Mouse (Mus musculus) heart, embryonic 13.5 days (tissue): Measurements from ENCODE around the gene Tmem38a. TPM values are rescaled to one million over a fixed set of nuclear protein-coding genes. Genes with fewer than 3 reads are reported as not detected.
A peak's percentile ranks its signal among the peaks of the same experiment; 100 is the strongest.

ENCODE experiments used
- ATAC-seq: fragments of 200-750 bp; cut with Nextera tagmentation; 2 replicates; pipeline ENCODE4 v1.8.0; 2017; ENCODE audit warnings: moderate TSS enrichment; ENCODE audit not compliant: insufficient number of reproducible peaks, low FRiP score, low TSS enrichment; ENCODE audit errors: extremely low read depth
- H3K27ac ChIP-seq: fragments of 300-500 bp; sonication (generic); replicated peaks from 2 replicates; pipeline ENCODE4 v1.5.1; 2015; ENCODE audit warnings: moderate library complexity, mild to moderate bottlenecking, inconsistent platforms
- H3K27me3 ChIP-seq: fragments of 300-500 bp; sonication (generic); replicated peaks from 2 replicates; pipeline ENCODE4 v1.6.1; 2015; ENCODE audit warnings: mild to moderate bottlenecking, inconsistent platforms
- H3K36me3 ChIP-seq: fragments of 300-500 bp; sonication (generic); 2 replicates; pipeline ENCODE4 v1.6.1; 2015; ENCODE audit warnings: mild to moderate bottlenecking, inconsistent platforms
- H3K4me1 ChIP-seq: fragments of 300-500 bp; sonication (generic); 2 replicates; pipeline ENCODE4 v1.6.1; 2015; ENCODE audit warnings: inconsistent platforms
- H3K4me2 ChIP-seq: fragments of 300-500 bp; sonication (generic); 2 replicates; pipeline ENCODE4 v1.6.1; 2015; ENCODE audit warnings: inconsistent platforms, mild to moderate bottlenecking, moderate library complexity
- H3K4me3 ChIP-seq: fragments of 300-500 bp; sonication (generic); 2 replicates; pipeline ENCODE4 v1.5.1; 2015; ENCODE audit warnings: moderate library complexity, mild to moderate bottlenecking, inconsistent platforms
- H3K9ac ChIP-seq: fragments of 300-500 bp; sonication (generic); 2 replicates; pipeline ENCODE4 v1.6.1; 2015; ENCODE audit warnings: inconsistent platforms, mild to moderate bottlenecking, moderate library complexity
- H3K9me3 ChIP-seq: fragments of 300-500 bp; sonication (generic); 2 replicates; pipeline ENCODE4 v1.6.1; 2016; ENCODE audit warnings: inconsistent platforms
- WGBS: fragments of 180-500 bp; shearing (Covaris S2); methylation state at CpG from one replicate; pipeline ENCODE4 v1.1.7; 2015; ENCODE audit warnings: mixed read lengths; 5-methylcytosine and 5-hydroxymethylcytosine counted together
- polyA plus RNA-seq: library from polyadenylated mRNA; unstranded; fragments of >200 nt; fragmentation: Nextera tagmentation; extraction: Ambion mirVana; gene quantifications from 2 replicates; pipeline ENCODE4 v1.2.1, GENCODE M21; 2015

Tmem38a gene
- polyA plus RNA-seq, result 57.2 and 66.7 TPM in 2 replicates

GRCm38 (mm10) chr8:72571611-72572473 is at the start of gene Tmem38a:
Gene Tmem38a, plus strand, starts transcription at chr8:72572055.
- peak within 1 kb of the TSS; percentile 97 for H3K27ac ChIP-seq
- H3K36me3 ChIP-seq, result peaks cover 29% of the 10 kb centered on the region
- ATAC-seq, result peak; percentile 22; the same call in 1 of the 2 replicates
- peak within 1 kb of the TSS; percentile 65 for H3K4me3 ChIP-seq
- H3K4me1 ChIP-seq, result peaks cover 25% of the 10 kb centered on the region
- H3K9ac ChIP-seq, result peak within 1 kb of the TSS; percentile 92
- 1% methylated on average over 45 of the region's 45 CpGs for WGBS
- H3K9me3 ChIP-seq, result no peaks in the 10 kb centered on the region
- H3K4me2 ChIP-seq, result peak within 1 kb of the TSS; percentile 85
- no peaks in the 10 kb centered on the region for H3K27me3 ChIP-seq

- Histone ChIP-seq H3K9me3 (no peaks in the 10 kb centered on the region), H3K27me3 (no peaks in the 10 kb centered on the region), H3K27ac (no peak overlapping the region), H3K4me3 (no peak overlapping the region), H3K36me3 (peaks cover 6% of the 10 kb centered on the region; the same call in 1 of the 2 replicates), H3K4me1 (peaks cover 22% of the 10 kb centered on the region), H3K9ac (no peak overlapping the region), H3K4me2 (no peak overlapping the region)
- no peak for ATAC-seq
- 74% methylated on average over 1 of the region's 1 CpGs for WGBS
These were observed 39.8 kb upstream of the Tmem38a start for GRCm38 (mm10) chr8:72532103-72532502.

- H3K4me2 ChIP-seq, result no peak overlapping the region
- H3K4me3 ChIP-seq, result no peak overlapping the region
- no peaks in the 10 kb centered on the region for H3K9me3 ChIP-seq
- H3K27ac ChIP-seq, result no peak overlapping the region
- H3K27me3 ChIP-seq, result no peaks in the 10 kb centered on the region
- 92% methylated on average over 3 of the region's 3 CpGs for WGBS
- H3K9ac ChIP-seq, result no peak overlapping the region
- peaks cover 20% of the 10 kb centered on the region for H3K4me1 ChIP-seq
- 0 out of 2 replicates have a peak, but pooled peaks cover 5% of the 10 kb centered on the region for H3K36me3 ChIP-seq
- no peak for ATAC-seq
These were observed 37.0 kb upstream of the Tmem38a start for GRCm38 (mm10) chr8:72534888-72535287.

GRCm38 (mm10) chr8:72539234-72539633 is 32.6 kb upstream of the Tmem38a start:
- Histone ChIP-seq H3K36me3 (peaks cover 10% of the 10 kb centered on the region), H3K4me1 (peaks cover 9% of the 10 kb centered on the region), H3K4me3 (no peak overlapping the region), H3K27ac (no peak overlapping the region), H3K4me2 (no peak overlapping the region), H3K9ac (no peak overlapping the region), H3K9me3 (no peaks in the 10 kb centered on the region), H3K27me3 (no peaks in the 10 kb centered on the region)
- no peak for ATAC-seq

- Histone ChIP-seq H3K27me3 (no peaks in the 10 kb centered on the region), H3K4me1 (peaks cover 37% of the 10 kb centered on the region), H3K36me3 (peaks cover 20% of the 10 kb centered on the region), H3K27ac (peak overlapping the region; percentile 83), H3K9me3 (no peaks in the 10 kb centered on the region), H3K4me3 (peak overlapping the region; percentile 98), H3K4me2 (peak overlapping the region; percentile 92), H3K9ac (peak overlapping the region; percentile 99)
- WGBS, result 2% methylated on average over 27 of the region's 27 CpGs
- ATAC-seq, result no peak
These were observed 24.6 kb upstream of the Tmem38a start for GRCm38 (mm10) chr8:72547122-72547801.

GRCm38 (mm10) chr8:72547802-72548643 is 23.8 kb upstream of the Tmem38a start, which contains the start of gene Med26:
Gene Med26, minus strand, starts transcription at chr8:72548270.
- under 1% methylated on average over 87 of the region's 92 CpGs for WGBS
- ATAC-seq, result peak; percentile 92

GRCm38 (mm10) chr8:72548644-72549313 is 23.1 kb upstream of the Tmem38a start:
- Histone ChIP-seq H3K27ac (peak overlapping the region; percentile 98), H3K4me2 (peak overlapping the region; percentile 92), H3K4me3 (peak overlapping the region; percentile 98), H3K4me1 (peaks cover 31% of the 10 kb centered on the region), H3K9ac (peak overlapping the region; percentile 89), H3K36me3 (peaks cover 32% of the 10 kb centered on the region), H3K9me3 (no peaks in the 10 kb centered on the region), H3K27me3 (no peaks in the 10 kb centered on the region)
- WGBS, result under 1% methylated on average over 44 of the region's 45 CpGs
- peak; percentile 33 for ATAC-seq

More at GRCm38 (mm10) chr8:72547802-72548643, 23.8 kb upstream of the Tmem38a start, which contains the start of gene Med26:
- H3K27me3 ChIP-seq, result no peaks in the 10 kb centered on the region
- H3K9ac ChIP-seq, result peak within 1 kb of the TSS; percentile 99
- H3K36me3 ChIP-seq, result peaks cover 25% of the 10 kb centered on the region
- peak within 1 kb of the TSS; percentile 98 for H3K4me3 ChIP-seq
- no peaks in the 10 kb centered on the region for H3K9me3 ChIP-seq
- H3K27ac ChIP-seq, result peak within 1 kb of the TSS; percentile 98
- peaks cover 31% of the 10 kb centered on the region for H3K4me1 ChIP-seq
- peak within 1 kb of the TSS; percentile 92 for H3K4me2 ChIP-seq

- Histone ChIP-seq H3K9me3 (no peaks in the 10 kb centered on the region), H3K27ac (peak overlapping the region; percentile 98), H3K27me3 (no peaks in the 10 kb centered on the region), H3K9ac (peak overlapping the region; percentile 89), H3K4me2 (peak overlapping the region; percentile 92), H3K36me3 (peaks cover 31% of the 10 kb centered on the region), H3K4me1 (peaks cover 31% of the 10 kb centered on the region), H3K4me3 (peak overlapping the region; percentile 98)
- ATAC-seq, result no peak
- 4% methylated on average over 5 of the region's 5 CpGs for WGBS
These were observed 22.5 kb upstream of the Tmem38a start for GRCm38 (mm10) chr8:72549314-72549892.

- ATAC-seq, result no peak
- no peaks in the 10 kb centered on the region for H3K9me3 ChIP-seq
- no peak overlapping the region for H3K9ac ChIP-seq
- no peak overlapping the region for H3K27ac ChIP-seq
- H3K4me2 ChIP-seq, result no peak overlapping the region
- no peak overlapping the region for H3K4me3 ChIP-seq
- no peaks in the 10 kb centered on the region for H3K27me3 ChIP-seq
- 58% methylated on average over 4 of the region's 4 CpGs for WGBS
- H3K4me1 ChIP-seq, result 0 out of 2 replicates have a peak, but pooled peaks cover 4% of the 10 kb centered on the region
- H3K36me3 ChIP-seq, result peaks cover 60% of the 10 kb centered on the region
These were observed 16.1 kb upstream of the Tmem38a start for GRCm38 (mm10) chr8:72555770-72556169.

GRCm38 (mm10) chr8:72561111-72561689 is 10.7 kb upstream of the Tmem38a start:
- Histone ChIP-seq H3K36me3 (peaks cover 74% of the 10 kb centered on the region), H3K9ac (no peak overlapping the region), H3K4me1 (peaks cover 20% of the 10 kb centered on the region), H3K4me2 (no peak overlapping the region), H3K9me3 (no peaks in the 10 kb centered on the region), H3K27ac (peak overlapping the region; percentile 61), H3K27me3 (no peaks in the 10 kb centered on the region), H3K4me3 (no peak overlapping the region)
- 31% methylated on average over 1 of the region's 1 CpGs for WGBS
- no peak for ATAC-seq
